Mouse (Mus musculus) Muller cell, postnatal 12 days (primary cell): ENCODE measurements at regions not wholly inside any gene's neighbourhood (a gene's known extent, or its start where the extent isn't known, plus 50 kb on each side); places are given as distances from the start of the nearest gene placed in this dataset.

Source experiments
- DNase-seq: peaks from one replicate; pipeline ENCODE4 v3.0.0-alpha.2; 2015; ENCODE audit errors: inconsistent ontology term

DNA sequence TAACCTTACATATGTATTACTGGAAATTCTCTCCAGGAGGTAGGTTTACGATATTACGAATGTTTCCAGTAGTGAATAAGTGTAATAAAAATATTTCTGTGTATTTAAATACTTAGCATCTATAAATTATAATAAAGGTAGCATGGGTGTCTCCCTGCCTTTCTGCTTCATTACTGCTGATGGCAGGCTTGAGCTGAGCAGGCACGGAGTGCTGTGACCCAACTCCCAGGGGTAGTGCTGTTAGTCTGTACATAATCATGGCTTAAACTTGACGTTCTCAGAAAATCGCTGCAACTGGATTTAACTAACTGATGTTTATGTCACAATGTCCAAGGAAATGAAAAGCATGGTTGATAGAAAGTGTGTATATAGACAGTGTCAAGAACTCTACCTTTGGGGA lies 727.8 kb upstream of the Frg1 start:
- DNase-seq: no peak

DNA sequence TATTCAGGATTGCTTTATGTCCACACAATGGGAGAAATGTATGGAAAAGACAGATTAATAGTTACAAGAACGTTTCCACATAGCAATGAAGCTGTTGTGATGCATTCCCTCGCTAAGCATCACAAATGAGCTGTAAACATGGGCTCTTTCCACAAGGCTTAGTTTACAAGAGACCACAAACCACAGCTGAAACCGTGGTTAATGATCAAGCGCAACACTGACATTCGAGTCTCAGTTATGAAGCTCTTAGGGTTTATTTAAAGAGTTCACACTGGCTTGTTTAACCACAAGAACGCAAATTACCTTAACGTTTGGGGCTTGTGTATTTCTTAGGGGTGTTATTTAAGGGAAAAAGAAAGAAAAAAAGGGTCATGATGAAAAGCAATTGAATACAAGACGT lies 727.3 kb upstream of the Frg1 start:
- no peak for DNase-seq

DNA sequence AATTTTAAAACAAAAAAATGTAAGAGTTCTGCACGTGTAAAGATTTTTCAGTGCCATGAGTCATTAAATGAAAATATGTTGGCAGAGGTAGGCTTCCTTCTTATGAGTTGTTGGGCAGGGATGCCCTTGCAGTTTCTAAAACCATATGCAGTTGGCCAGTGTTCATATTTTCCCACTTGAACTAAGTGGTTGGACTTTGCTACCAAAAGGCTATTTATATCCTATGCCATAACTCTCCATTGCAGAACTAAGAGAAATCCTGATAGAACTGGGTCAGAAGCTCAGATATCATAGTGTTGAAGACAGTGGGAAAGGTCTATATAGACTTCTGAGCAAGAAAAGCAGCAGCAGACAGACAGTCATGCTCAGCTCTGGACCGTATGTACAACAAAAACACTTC lies 690.7 kb upstream of the Frg1 start:
- DNase-seq: no peak

DNA sequence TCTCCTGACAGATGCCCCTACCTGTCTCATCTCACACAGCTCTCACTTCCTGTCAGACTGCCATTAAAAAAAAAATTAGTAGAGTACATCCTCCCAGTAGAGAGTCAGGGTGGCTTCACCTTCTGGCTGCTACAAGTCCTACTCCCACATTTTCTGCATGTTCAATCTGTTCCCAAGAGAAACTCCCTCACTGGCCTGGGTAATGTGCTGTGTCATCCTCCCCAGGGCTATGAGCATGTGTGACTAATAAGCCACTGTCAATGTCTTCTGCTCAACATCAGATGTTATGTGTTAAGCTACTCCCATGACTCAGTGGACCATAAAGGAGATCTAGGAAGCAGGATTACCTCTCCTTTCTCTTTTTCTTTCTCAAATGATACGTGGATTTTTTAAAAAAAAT lies 652.4 kb upstream of the Frg1 start:
- DNase-seq: peak; percentile 58

DNA sequence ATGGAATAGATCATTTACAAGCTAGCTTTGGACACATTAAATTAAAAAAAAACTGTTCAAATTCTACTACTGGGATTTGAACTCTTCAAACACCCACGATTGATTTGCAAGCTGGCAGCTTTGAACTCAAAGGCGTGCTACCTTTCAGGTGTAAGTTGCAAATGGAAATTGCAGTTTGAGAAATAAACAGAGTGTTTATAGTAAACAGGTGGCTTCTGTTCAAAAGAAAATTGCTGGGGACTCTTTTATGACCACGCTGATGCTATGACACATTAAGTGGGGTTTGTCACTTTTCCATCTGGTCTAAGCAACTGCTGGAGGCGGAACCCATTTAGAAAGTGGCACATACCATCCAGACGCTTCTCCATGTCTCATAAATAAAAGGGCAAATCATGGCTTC lies 626.7 kb upstream of the Frg1 start:
- no peak for DNase-seq

DNA sequence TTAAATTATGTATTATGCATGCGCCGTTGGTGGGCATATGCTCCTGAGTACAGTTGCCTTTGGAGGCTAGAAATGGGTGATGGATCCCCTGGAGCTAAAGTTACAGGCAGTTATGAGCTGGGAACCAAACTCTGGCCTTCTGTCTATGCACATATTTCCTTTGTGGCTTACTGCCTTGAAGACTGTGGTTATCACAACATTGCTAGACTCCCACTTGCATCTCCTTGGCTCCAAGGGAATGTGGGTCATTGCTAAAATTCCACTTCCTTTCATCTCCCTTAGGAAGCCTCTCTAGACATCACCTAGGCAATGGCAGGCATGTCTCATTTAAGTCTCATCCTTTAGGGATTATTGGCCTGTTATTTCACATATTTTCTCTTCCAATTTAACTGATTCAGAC lies 622.4 kb upstream of the Frg1 start:
- DNase-seq: no peak

DNA sequence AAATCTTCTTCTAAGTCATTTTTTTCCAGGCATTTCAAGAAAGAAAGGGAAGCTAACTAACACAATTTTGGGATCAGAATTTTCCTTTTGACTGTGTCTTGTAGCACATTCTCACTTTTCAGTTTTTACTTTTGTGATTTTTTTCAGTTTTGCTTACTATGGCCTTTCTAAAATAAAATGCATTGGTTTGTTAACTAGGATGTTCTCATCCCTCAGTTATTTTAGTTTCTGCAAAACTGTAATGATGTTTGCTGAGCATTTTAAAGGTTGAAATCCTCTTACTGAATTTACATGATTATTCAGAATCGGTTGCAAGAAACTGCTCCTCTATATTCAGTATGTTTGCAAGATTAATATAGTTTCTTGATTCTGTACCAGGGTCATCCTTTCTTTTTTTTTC lies 610.1 kb upstream of the Frg1 start:
- DNase-seq: no peak

DNA sequence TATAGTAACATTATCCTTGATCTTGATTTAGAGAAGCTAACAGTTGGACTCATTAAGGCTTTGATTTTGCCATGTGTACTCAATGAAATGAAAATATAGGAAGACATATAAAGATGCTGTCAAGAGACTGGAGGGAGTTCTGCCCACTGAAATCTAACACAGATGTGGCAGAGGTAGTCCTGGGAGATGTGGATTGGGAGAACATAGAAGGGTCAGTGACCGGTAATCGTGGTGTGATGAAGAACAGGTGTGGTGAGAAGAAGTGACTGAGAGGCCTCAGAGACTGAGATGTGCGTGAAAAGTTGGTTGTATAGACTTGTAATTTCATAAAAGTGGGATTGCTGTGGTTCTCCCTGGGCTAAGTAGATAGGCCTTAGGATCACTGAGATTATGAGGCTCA lies 600.9 kb upstream of the Frg1 start:
- DNase-seq: no peak

DNA sequence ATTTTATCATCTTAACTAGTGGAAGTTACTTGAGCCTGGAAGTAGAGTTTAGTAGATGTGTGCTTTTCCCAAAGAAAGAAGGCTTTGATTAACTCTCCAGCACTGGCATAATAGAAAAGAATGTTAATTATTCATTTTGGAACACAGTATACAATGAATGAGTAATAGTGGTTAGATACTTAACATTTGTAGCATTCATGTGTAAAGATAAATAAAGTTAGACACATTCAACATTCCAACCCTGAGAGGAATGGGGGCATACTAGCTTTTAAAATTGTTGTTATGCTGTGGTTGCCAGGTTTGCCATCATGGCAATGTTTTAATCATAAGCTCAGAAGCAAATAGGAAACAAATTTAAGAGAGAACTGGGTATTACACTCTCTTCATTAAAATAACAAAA lies 586.3 kb upstream of the Frg1 start:
- DNase-seq: peak; percentile 97

DNA sequence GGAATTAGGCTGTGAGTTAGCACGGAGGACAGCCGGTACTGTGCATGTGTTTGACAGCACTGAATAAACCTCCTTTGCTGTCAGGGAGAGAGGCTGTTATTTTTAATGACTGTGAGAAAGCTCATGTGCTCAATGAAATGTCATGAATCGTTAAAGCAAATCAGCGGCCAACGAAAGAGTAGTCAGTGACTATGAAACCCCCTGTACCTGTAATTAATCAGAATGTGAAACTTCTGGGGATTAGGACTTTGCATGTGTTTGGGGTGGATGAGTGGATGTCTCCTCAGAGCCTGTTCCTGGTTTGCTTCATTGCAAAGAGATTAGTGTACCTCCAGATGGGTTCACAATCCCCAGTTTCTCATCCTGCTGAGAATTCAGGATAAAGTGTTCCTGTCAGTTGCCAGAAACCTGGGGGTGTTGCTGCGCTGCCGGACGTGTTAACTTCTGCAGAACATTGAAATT lies 572.2 kb upstream of the Frg1 start:
- peak; percentile 32 for DNase-seq

DNA sequence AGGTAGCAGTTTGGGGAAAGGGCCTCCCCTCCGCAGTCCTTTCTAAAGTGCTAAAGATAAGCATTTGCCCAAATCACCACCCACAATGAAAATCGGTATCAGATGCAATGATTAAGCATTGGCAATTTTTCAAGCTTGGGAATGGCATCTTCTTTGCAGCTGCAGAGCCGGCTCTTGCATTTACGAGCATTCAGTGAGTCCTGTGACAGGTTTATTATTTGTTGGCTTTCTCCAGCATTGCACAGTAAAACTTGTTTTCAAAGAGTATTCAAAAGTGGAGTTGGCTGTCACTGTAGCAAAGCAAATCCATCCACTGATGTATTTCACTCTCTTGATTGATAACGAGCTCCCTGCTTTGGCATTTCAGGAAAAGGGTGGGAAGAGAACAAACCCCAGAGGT lies 571.3 kb upstream of the Frg1 start:
- DNase-seq: peak; percentile 24

DNA sequence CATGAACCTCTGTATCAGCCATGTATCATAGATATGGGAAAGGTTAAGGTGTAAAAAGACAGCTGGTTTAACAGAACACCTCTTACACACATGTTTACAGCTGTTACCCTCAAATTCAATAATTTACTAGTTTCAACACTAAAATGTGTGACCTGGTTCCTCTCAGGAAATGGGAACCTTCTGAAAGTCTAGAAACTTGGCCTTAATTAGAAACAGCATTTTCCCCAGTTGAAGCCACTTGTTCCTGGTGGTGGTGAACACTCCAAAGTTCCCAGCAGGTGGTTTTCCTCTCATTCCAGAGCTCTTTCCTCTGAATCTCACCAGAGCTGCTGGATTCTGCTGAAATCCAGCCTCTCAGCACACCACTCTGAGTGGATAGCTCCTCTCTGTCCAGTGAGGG lies 570.5 kb upstream of the Frg1 start:
- no peak for DNase-seq

DNA sequence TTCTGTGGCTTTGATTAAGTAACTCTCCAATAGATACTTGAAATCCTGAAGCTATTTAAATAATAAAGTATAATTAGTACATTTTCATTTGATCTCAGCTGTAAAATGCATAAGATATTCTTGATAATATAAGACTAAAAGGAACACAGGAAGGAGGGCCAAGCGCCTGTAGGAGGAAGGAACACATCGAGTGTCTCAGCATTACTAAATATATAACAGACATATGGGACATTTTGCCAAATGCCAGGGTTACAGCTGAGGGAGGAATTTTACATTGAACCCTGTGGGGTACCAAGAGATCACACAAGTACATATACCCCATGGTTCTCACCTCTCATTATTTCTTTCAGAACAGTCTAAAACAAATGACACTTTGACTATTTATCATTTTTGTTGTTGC lies 555.5 kb upstream of the Frg1 start:
- DNase-seq: no peak

DNA sequence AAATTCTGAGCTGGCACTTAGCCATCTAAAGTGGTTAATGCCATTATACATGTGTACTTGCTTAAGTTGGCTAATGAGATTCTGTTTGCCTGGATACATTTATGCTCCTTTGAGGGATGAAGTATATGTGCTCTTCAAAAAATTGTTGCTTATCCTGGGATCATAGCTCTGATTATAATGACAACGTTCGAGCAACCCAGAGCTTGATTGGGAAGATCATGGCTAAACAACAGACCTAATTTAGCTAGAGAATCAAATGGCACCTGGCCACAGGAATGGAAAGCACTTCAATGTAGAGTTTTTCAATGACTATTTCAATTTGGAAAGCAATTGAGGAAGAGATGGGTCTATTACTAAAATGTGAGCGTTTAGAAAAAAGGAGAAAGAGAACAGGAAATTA lies 553.7 kb upstream of the Frg1 start:
- peak; percentile 56 for DNase-seq

DNA sequence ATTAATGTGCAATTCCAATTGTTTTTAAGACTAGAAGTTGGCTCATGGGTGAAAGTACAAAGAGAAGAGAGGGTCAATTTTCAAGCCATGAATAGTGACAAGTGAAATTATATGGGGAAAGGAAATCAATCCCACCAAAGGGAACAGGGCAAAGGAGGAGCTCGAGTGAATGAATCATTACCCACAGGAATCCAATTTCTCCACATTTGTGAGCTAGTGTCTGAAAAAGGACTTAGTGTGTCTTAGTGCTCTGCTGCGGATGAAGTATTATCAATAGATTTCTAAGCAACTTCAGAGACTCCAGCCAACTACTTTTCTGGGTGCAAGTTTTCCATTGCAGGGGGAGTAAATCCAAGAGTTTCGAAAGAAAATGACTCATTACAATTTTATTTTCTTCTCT lies 552.5 kb upstream of the Frg1 start:
- peak; percentile 70 for DNase-seq

DNA sequence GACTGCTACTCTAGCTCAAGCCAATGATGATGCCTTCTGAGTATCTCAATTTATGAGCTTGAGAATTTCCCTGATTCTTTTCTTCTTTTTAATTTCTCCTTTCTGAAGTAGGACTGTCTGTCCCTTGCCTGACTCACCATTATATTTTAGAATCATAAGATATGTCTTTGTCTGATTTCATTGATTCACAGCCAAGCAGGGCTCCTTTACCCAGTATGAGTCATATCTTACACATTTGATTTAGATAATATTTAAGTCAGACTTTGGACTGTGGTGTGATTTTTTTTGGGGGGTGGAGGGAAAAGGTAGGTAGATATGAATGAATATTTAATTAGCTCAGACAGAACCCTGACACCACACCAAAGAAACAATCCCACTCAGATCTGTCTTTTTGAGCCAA lies 547.2 kb upstream of the Frg1 start:
- no peak for DNase-seq

DNA sequence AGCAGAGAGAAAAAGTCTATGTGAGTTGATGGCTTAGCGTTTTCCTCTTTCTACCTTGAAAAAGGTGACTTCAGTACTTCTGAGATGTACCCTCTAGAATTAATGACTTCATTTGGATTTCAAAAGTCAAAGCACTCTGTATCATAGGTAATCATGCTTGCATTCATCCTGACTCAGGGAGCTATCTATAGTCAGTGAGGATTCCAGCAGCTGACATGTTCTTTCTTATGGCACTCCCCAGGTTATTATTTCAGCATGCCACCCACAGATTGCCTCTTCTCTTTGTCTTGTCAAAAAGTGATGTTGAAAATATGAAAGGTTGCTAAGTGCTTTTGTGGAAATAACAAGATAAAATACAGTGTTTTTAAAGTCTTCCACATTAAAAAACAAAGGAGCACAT lies 540.0 kb upstream of the Frg1 start:
- no peak for DNase-seq

DNA sequence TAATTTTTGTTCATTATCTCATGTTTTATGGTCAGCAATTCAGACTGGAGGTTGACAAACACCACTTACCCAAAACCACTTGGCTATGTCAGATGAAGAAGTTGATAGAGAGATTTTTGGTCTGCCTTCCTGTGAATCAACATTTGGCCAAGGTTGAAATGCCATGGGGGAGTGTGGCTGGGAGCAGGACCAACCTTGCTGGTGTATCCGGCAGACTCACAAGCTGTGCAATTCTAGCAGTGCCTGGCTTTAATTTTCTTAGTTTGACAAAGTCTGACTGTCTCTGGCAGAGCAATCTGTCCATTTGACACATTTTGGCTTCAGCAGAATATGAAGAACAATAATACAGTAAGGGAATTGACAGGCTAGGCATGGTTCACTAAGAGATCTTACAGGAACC lies 533.9 kb upstream of the Frg1 start:
- peak; percentile 47 for DNase-seq

DNA sequence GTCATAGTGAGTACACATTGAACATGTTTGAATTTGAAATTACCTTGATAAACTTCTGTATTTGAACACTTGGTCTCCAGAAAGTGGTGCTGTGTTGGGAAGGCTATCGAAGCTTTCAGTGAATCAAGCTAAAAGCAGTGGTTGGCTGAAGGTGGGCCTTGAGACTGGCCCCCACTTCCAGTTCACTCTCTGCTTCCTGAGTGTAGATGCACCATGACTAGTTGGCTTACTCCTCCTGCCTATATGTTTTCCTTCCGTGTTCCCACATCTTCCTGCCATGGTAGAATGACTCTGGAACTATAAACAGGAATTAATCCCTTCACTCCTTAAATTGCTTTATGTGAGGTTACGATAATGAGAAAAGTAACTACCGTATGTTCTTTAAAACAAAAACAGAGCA lies 522.4 kb upstream of the Frg1 start:
- DNase-seq: no peak

DNA sequence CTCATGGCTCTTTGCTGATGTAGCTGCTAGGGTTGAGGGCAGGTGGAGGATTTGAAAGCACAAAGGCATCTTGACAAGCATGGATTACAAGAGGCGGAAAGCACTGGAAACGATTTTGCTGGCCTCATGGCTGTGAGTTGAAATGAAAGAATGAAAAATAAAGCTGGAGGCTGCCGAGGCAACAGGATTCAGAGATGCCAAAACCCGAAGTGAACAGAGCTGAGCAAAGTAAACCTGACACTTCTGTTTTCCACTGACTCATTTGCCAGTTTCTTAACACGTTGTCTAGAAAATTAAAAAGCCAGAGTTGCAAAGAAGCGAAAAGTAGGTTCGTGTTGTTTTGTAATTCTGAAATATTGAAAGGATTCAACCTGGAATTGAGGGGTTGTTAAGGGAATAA lies 504.2 kb upstream of the Frg1 start:
- peak; percentile 82 for DNase-seq

DNA sequence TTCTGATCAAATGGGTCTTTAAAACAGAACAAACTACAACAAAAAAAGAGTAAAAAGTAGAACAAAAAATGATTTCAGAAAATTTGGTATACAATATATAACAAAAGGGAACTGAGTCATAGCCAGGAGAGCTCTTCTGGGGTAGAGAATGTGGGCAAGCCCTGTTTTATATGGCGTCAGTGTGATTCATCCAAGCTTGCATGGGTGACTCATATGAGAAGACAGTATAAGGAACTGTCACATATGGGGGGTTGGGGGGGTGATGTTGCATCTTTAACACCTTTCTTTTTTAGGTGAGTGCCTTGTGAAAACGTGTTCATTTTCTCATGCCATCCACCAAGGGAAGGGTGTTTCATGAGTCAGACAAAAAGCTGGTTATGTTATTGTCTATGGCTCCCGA lies 503.7 kb upstream of the Frg1 start:
- DNase-seq: peak; percentile 59

DNA sequence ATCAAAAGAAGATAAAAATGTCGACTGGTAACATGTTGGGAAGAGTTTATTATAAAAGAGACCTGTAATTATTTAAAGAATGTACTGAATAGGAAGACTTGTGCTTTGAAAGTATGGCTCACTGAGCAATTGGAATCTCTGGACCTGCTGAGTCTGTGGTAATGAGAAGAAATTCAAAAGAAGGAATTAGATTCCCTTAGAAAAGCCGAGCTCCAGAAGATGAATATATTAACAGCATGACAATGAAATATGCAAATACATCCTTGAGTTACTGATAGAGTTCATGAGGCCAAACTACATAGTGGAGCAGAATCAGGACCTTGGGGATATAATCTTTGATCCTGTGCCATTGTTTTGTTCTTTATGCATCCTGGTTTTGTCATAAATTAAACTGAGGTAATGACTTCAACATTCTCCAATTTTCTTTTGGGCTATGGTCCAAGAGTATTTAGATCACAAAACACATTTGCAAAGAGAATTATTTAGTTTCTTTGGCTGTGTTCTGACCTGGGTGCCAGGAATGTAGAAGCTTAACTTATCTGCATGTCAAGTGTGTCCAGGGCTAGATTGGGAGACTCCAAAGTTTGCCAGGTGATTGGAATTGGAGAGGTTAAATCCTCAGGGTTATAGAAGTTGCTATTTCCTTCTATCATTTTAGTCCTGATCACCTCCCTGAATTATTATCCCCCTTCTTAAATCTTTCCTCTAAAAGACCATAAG lies 461.3 kb upstream of the Frg1 start:
- peak; percentile 92 for DNase-seq

DNA sequence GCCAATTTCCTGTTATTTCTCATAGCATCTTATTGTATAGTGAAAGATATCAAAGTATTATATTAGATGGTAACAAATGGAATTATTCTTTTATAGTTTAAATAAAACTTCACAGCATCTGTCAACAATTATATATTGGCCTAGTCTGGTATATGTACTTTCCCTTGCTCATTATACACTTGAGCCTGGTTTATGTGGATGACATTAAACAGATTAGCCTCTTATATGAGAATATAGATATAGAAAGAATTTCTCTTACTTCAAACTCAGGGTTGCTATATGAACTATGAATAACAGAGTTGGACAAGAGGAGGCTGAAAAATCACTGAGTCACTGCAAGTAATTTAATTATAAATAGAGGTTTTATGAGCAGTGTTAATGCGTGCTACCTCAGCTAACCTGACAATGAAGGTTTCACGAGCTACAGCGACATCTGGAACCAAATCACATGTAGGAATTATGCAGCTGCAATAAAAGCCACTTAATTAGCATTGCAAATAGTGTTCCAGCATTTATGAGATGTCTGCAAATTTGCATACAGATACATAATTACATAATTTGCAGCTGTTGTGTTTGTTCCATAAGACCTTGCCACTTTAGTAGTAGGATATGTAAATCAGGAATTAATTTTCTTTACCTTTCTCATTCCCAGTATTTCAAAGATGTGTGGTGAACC lies 452.9 kb upstream of the Frg1 start:
- DNase-seq: no peak

DNA sequence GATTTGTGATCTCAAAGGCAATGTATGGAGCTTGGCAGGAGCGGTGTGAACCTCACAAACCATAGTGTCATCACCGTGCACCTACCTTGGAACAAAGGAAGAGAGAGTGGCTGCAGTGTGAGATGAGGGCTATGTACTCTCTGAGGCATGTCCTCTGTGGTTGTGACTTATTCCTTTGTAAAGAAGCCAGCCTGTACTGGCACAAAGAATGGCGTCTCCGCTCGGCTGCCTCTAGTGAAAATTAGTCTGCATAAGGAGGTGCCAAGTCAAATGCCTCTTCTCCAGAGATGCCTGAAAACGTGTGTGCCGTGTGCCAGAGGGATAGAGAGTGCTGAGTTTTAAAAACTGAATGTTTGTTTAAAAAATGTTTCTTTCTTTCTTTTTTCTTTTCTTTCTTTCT lies 444.0 kb upstream of the Frg1 start:
- peak; percentile 93 for DNase-seq
